Mouse (Mus musculus): ENCODE results near the gene Aldh3b1.

Aldh3b1 gene

GRCm38 (mm10) chr19:3942986-3943735 is 13.6 kb upstream of the Aldh3b1 start:
- DNase-seq (ENCODE audit: low spot score in 2 of 2): no peak

GRCm38 (mm10) chr19:3942315-3942714 is 12.7 kb upstream of the Aldh3b1 start:
- DNase-seq (ENCODE audit: low spot score in 2 of 2): no peak

- DNase-seq (ENCODE audit: low spot score in 2 of 2): no peak
Measured at GRCm38 (mm10) chr19:3935896-3936850, 6.6 kb upstream of the Aldh3b1 start.

- no peak for DNase-seq (ENCODE audit: low spot score in 2 of 2)
Measured at GRCm38 (mm10) chr19:3935032-3935895, 5.7 kb upstream of the Aldh3b1 start, which contains the start of gene Unc93b1. TSS of gene Unc93b1 (plus strand) at chr19:3935186.

GRCm38 (mm10) chr19:3931716-3932115 is 2.1 kb upstream of the Aldh3b1 start:
- no peak for DNase-seq (ENCODE audit: low spot score in 2 of 2)

GRCm38 (mm10) chr19:3930262-3931057 is 852 bp upstream of the Aldh3b1 start:
- DNase-seq (ENCODE audit: low spot score in 2 of 2): no peak

- no peak for DNase-seq (ENCODE audit: low spot score in 2 of 2)
Measured at GRCm38 (mm10) chr19:3928779-3929178, 829 bp downstream of the Aldh3b1 start.

GRCm38 (mm10) chr19:3927989-3928388 is 1.6 kb downstream of the Aldh3b1 start:
- DNase-seq (ENCODE audit: low spot score in 2 of 2): no peak

GRCm38 (mm10) chr19:3926685-3927084 is 2.9 kb downstream of the Aldh3b1 start:
- DNase-seq (ENCODE audit: low spot score in 2 of 2): no peak

- DNase-seq (ENCODE audit: low spot score in 2 of 2): no peak
Measured at GRCm38 (mm10) chr19:3926279-3926678, 3.3 kb downstream of the Aldh3b1 start.

- DNase-seq (ENCODE audit: low spot score in 2 of 2): no peak
Measured at GRCm38 (mm10) chr19:3925859-3926258, 3.7 kb downstream of the Aldh3b1 start.

GRCm38 (mm10) chr19:3924868-3925267 is 4.7 kb downstream of the Aldh3b1 start:
- no peak for DNase-seq (ENCODE audit: low spot score in 2 of 2)

- DNase-seq (ENCODE audit: low spot score in 2 of 2): no peak
Measured at GRCm38 (mm10) chr19:3924190-3924589, 5.4 kb downstream of the Aldh3b1 start.

- no peak for DNase-seq (ENCODE audit: low spot score in 2 of 2)
Measured at GRCm38 (mm10) chr19:3923586-3923985, 6.0 kb downstream of the Aldh3b1 start.

GRCm38 (mm10) chr19:3922661-3923371 is 6.8 kb downstream of the Aldh3b1 start:
- no peak for DNase-seq (ENCODE audit: low spot score in 2 of 2)

GRCm38 (mm10) chr19:3919928-3920327 is 9.7 kb downstream of the Aldh3b1 start:
- DNase-seq (ENCODE audit: low spot score in 2 of 2): no peak

- no peak for DNase-seq (ENCODE audit: low spot score in 2 of 2)
Measured at GRCm38 (mm10) chr19:3916727-3917126, 12.9 kb downstream of the Aldh3b1 start.

GRCm38 (mm10) chr19:3914535-3914934 is 15.1 kb downstream of the Aldh3b1 start:
- DNase-seq (ENCODE audit: low spot score in 2 of 2): no peak

- DNase-seq (ENCODE audit: low spot score in 2 of 2): no peak
Measured at GRCm38 (mm10) chr19:3913692-3914091, 15.9 kb downstream of the Aldh3b1 start.
